Mouse (Mus musculus) small intestine, adult 2 months (tissue): ENCODE data around the gene Aoc2.

Experiments
- CTCF ChIP-seq: fragments of 200-500 bp; IDR thresholded peaks from 2 replicates; pipeline ENCODE4 v1.5.1; 2012; ENCODE audit warnings: low read depth, mild to moderate bottlenecking, control low read depth, inconsistent platforms, low read length, moderate library complexity, mixed read lengths; ENCODE audit not compliant: insufficient replicate concordance, insufficient read length; ENCODE audit errors: extremely low read depth
- POLR2A ChIP-seq: fragments of 200-500 bp; IDR thresholded peaks from 2 replicates; pipeline ENCODE4 v1.6.1; 2012; ENCODE audit warnings: low read depth, mild to moderate bottlenecking, control low read depth, inconsistent platforms, low read length, moderate library complexity

DNA sequence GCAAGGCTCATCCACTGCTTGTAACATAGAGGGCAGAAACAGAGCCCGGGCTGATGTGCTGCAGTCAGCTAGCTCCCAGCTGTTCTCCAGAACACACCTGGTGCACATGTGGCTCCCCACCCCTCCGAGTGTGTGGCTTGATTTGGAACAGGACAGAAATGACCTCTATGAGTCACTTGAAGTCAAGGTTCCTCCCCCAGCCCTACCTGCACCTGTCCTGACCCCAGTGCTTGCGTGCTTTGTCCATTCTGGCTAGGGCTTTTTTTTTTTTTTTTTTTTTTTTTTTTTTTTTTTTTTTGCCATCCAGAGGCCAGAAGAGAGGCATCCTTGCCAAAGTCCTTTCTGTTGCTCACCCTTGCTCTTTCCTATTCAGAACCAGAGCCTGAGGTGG is 26.9 kb downstream of the Aoc2 start:
- TF ChIP-seq POLR2A (no peak), CTCF (no peak)
